Mouse (Mus musculus) lung, embryonic 14.5 days (tissue): ENCODE results near the gene Naa15. TPM values are rescaled to one million over a fixed set of nuclear protein-coding genes. Genes with fewer than 3 reads are reported as not detected.

Experiments used
- ATAC-seq: fragments of 200-750 bp; cut with Nextera tagmentation; 2 replicates; pipeline ENCODE4 v1.8.0; 2017; ENCODE audit warnings: mild to moderate bottlenecking, moderate TSS enrichment, moderate library complexity; ENCODE audit not compliant: insufficient read depth
- DNase-seq: peaks from one replicate; pipeline ENCODE4 v3.0.0-alpha.2; 2015
- H3K27ac ChIP-seq: fragments of 300-500 bp; sonication (generic); 2 replicates; pipeline ENCODE4 v1.5.1; 2014; ENCODE audit warnings: low read depth, mild to moderate bottlenecking, moderate library complexity
- H3K27me3 ChIP-seq: fragments of 300-500 bp; sonication (generic); 2 replicates; pipeline ENCODE4 v1.6.1; 2014; ENCODE audit warnings: low read length, control low read depth; ENCODE audit not compliant: insufficient read depth
- H3K36me3 ChIP-seq: fragments of 300-500 bp; sonication (generic); 2 replicates; pipeline ENCODE4 v1.6.1; 2014; ENCODE audit warnings: control low read depth; ENCODE audit not compliant: insufficient read depth
- H3K4me1 ChIP-seq: fragments of 300-500 bp; sonication (generic); 2 replicates; pipeline ENCODE4 v1.6.1; 2014; ENCODE audit warnings: antibody characterized with exemption, control low read depth; ENCODE audit not compliant: insufficient read depth
- H3K4me2 ChIP-seq: fragments of 300-500 bp; sonication (generic); 2 replicates; pipeline ENCODE4 v1.6.1; 2014; ENCODE audit warnings: mild to moderate bottlenecking
- H3K4me3 ChIP-seq: fragments of 300-500 bp; sonication (generic); 2 replicates; pipeline ENCODE4 v1.5.1; 2014; ENCODE audit warnings: low read depth, low read length
- H3K9ac ChIP-seq: fragments of 300-500 bp; sonication (generic); 2 replicates; pipeline ENCODE4 v1.6.1; 2014
- H3K9me3 ChIP-seq: fragments of 300-500 bp; sonication (generic); 2 replicates; pipeline ENCODE4 v1.6.1; 2016; ENCODE audit warnings: low read depth, low read length, control low read depth
- CTCF ChIP-seq: IDR thresholded peaks from 2 replicates; pipeline ENCODE4 v1.5.1; 2016; ENCODE audit warnings: antibody characterized with exemption, low read depth
- WGBS: fragments of 180-500 bp; shearing (Covaris S2); extraction: QIAGEN DNeasy Blood & Tissue Kit; methylation state at CpG from one replicate; pipeline ENCODE4 v1.1.7; 2014; 5-methylcytosine and 5-hydroxymethylcytosine counted together
- polyA plus RNA-seq: library from polyadenylated mRNA; unstranded; fragments of >200 nt; fragmentation: Nextera tagmentation; extraction: Ambion mirVana; gene quantifications from 2 replicates; pipeline ENCODE4 v1.2.1, GENCODE M21; 2014

The Naa15 gene
- polyA plus RNA-seq, 1 experiment from 2014 or later: 45.4 TPM

GRCm38 (mm10) chr3:51402628-51403027 lies 12.3 kb upstream of the Naa15 start:
- no peaks in the 10 kb centered on the region for H3K4me1 ChIP-seq
- WGBS: 91% methylated on average over 12 of the region's 12 CpGs
- H3K4me3 ChIP-seq: no peak overlapping the region
- ATAC-seq (no peak), DNase-seq (no peak)
- peaks cover 30% of the 10 kb centered on the region for H3K36me3 ChIP-seq
- H3K9ac ChIP-seq: no peak overlapping the region
- no peak overlapping the region for H3K4me2 ChIP-seq
- peaks cover 6% of the 10 kb centered on the region; the same call in 1 of the 2 replicates for H3K27me3 ChIP-seq
- H3K27ac ChIP-seq: no peak overlapping the region
- TF ChIP-seq CTCF: no peak
- no peaks in the 10 kb centered on the region for H3K9me3 ChIP-seq

- Histone ChIP-seq H3K9ac (peak overlapping the region; percentile 88), H3K4me1 (no peaks in the 10 kb centered on the region), H3K9me3 (no peaks in the 10 kb centered on the region), H3K4me2 (peak overlapping the region; percentile 79), H3K36me3 (peaks cover 28% of the 10 kb centered on the region), H3K27me3 (no peaks in the 10 kb centered on the region), H3K4me3 (peak overlapping the region; percentile 85), H3K27ac (peak overlapping the region; percentile 86)
- peak; percentile 30 for DNase-seq
- 17% methylated on average over 20 of the region's 20 CpGs for WGBS
- TF ChIP-seq CTCF: no peak
- ATAC-seq: no peak; the same call in 1 of the 2 replicates
These were observed 6.9 kb upstream of the Naa15 start for GRCm38 (mm10) chr3:51407870-51408560.

GRCm38 (mm10) chr3:51408561-51409183 lies 6.3 kb upstream of the Naa15 start, which contains the start of gene Ndufc1:
Gene Ndufc1, minus strand, starts transcription at chr3:51408988.
- WGBS: under 1% methylated on average over 40 of the region's 40 CpGs
- peak; percentile 97 for TF ChIP-seq CTCF
- peak within 1 kb of the TSS; percentile 88 for H3K9ac ChIP-seq
- peak; percentile 90 for ATAC-seq
- peak; percentile 98 for DNase-seq
- peak within 1 kb of the TSS; percentile 86 for H3K27ac ChIP-seq
- H3K9me3 ChIP-seq: no peaks in the 10 kb centered on the region
- H3K4me1 ChIP-seq: no peaks in the 10 kb centered on the region
- peaks cover 22% of the 10 kb centered on the region for H3K36me3 ChIP-seq
- no peaks in the 10 kb centered on the region for H3K27me3 ChIP-seq
- peak within 1 kb of the TSS; percentile 85 for H3K4me3 ChIP-seq
- peak within 1 kb of the TSS; percentile 79 for H3K4me2 ChIP-seq

- TF ChIP-seq CTCF: no peak
- no peak for DNase-seq
- no peak overlapping the region for H3K4me3 ChIP-seq
- H3K4me1 ChIP-seq: peaks cover 4% of the 10 kb centered on the region; the same call in 1 of the 2 replicates
- no peak overlapping the region for H3K4me2 ChIP-seq
- H3K9me3 ChIP-seq: no peaks in the 10 kb centered on the region
- H3K36me3 ChIP-seq: no peaks in the 10 kb centered on the region
- 86% methylated on average over 7 of the region's 7 CpGs for WGBS
- no peak overlapping the region for H3K27ac ChIP-seq
- no peak overlapping the region for H3K9ac ChIP-seq
- ATAC-seq: no peak
- H3K27me3 ChIP-seq: no peaks in the 10 kb centered on the region
These were observed 2.5 kb upstream of the Naa15 start for GRCm38 (mm10) chr3:51412457-51412856.

GRCm38 (mm10) chr3:51413276-51413675 lies 1.7 kb upstream of the Naa15 start:
- peaks cover 8% of the 10 kb centered on the region; the same call in 1 of the 2 replicates for H3K4me1 ChIP-seq
- no peak for DNase-seq
- no peak for ATAC-seq
- no peak for TF ChIP-seq CTCF
- H3K9me3 ChIP-seq: no peaks in the 10 kb centered on the region
- no peaks in the 10 kb centered on the region for H3K36me3 ChIP-seq
- H3K27ac ChIP-seq: no peak overlapping the region
- no peak overlapping the region for H3K9ac ChIP-seq
- H3K27me3 ChIP-seq: no peaks in the 10 kb centered on the region
- H3K4me3 ChIP-seq: no peak overlapping the region
- H3K4me2 ChIP-seq: no peak overlapping the region
- WGBS: 87% methylated on average over 1 of the region's 1 CpGs

GRCm38 (mm10) chr3:51416073-51416363 lies 1.1 kb downstream of the Naa15 start:
- TF ChIP-seq CTCF: no peak
- Histone ChIP-seq H3K4me1 (peaks cover 8% of the 10 kb centered on the region; the same call in 1 of the 2 replicates), H3K9me3 (no peaks in the 10 kb centered on the region), H3K36me3 (no peaks in the 10 kb centered on the region), H3K4me3 (peak overlapping the region; percentile 99), H3K27me3 (no peaks in the 10 kb centered on the region), H3K27ac (peak overlapping the region; percentile 96), H3K4me2 (peak overlapping the region; percentile 83), H3K9ac (peak overlapping the region; percentile 99)
- no peak for DNase-seq
- ATAC-seq: peak; percentile 61
- 0% methylated on average over 20 of the region's 30 CpGs for WGBS

- Histone ChIP-seq H3K36me3 (no peaks in the 10 kb centered on the region), H3K4me3 (peak overlapping the region; percentile 99), H3K9ac (peak overlapping the region; percentile 99), H3K9me3 (no peaks in the 10 kb centered on the region), H3K4me2 (peak overlapping the region; percentile 83), H3K27ac (peak overlapping the region; percentile 96), H3K4me1 (peaks cover 8% of the 10 kb centered on the region; the same call in 1 of the 2 replicates), H3K27me3 (no peaks in the 10 kb centered on the region)
- peak; percentile 50 for ATAC-seq
- TF ChIP-seq CTCF: no peak
- DNase-seq: peak; percentile 49
- WGBS: under 1% methylated on average over 66 of the region's 68 CpGs
These were observed 1.6 kb downstream of the Naa15 start for GRCm38 (mm10) chr3:51416364-51417134.
